Mouse (Mus musculus) E14TG2a.4 (cell line): ENCODE results near the gene Abr.

ENCODE experiments used
- CTCF ChIP-seq: conservative IDR thresholded peaks from 2 replicates; pipeline ENCODE4 v1.5.1; 2014; ENCODE audit warnings: low read length
- NANOG ChIP-seq: IDR thresholded peaks from 2 replicates; pipeline ENCODE4 v1.6.1; 2014; ENCODE audit warnings: borderline replicate concordance, low read length, mixed read lengths
- POU5F1 ChIP-seq: IDR thresholded peaks from 2 replicates; pipeline ENCODE4 v1.6.1; 2014; ENCODE audit warnings: low read length, borderline replicate concordance

GRCm38 (mm10) chr11:76659138-76659930 is 37.2 kb upstream of the Abr start:
- TF ChIP-seq CTCF (no peak), NANOG (no peak), POU5F1 (no peak)
